Mouse (Mus musculus): ENCODE results near the gene Prkce. TPM values are rescaled to one million over a fixed set of nuclear protein-coding genes. Genes with fewer than 3 reads are reported as not detected.

Prkce gene
- polyA plus RNA-seq, 1 experiment from 2014 or later: 35.7 TPM

GRCm38 (mm10) chr17:86168231-86168981, 821 bp downstream of the Prkce start:
- Histone ChIP-seq H3K27me3 (replicated peaks; ENCODE audit: control insufficient read depth, insufficient read depth, low read length) (peaks cover 5% of the 10 kb centered on the region; the same call in 1 of the 2 replicates), H3K4me2 (ENCODE audit: low read length) (peak overlapping the region; percentile 84), H3K9me3 (ENCODE audit: control insufficient read depth, low read length) (no peaks in the 10 kb centered on the region), H3K4me3 (ENCODE audit: low read length) (peak overlapping the region; percentile 77), H3K9ac (ENCODE audit: low read depth, low read length) (peak overlapping the region; percentile 90), H3K36me3 (ENCODE audit: control insufficient read depth, insufficient read depth, low read length) (no peaks in the 10 kb centered on the region), H3K27ac (ENCODE audit: low read depth, low read length) (peak overlapping the region; percentile 95), H3K4me1 (ENCODE audit: control insufficient read depth, insufficient read depth, low read depth, low read length) (peaks cover 20% of the 10 kb centered on the region)
- ATAC-seq: peak; percentile 15
- WGBS: under 1% methylated on average over 58 of the region's 64 CpGs

- Histone ChIP-seq H3K9me3 (ENCODE audit: control insufficient read depth, low read length) (no peaks in the 10 kb centered on the region), H3K4me1 (ENCODE audit: control insufficient read depth, insufficient read depth, low read depth, low read length) (peaks cover 20% of the 10 kb centered on the region), H3K36me3 (ENCODE audit: control insufficient read depth, insufficient read depth, low read length) (no peaks in the 10 kb centered on the region), H3K4me3 (ENCODE audit: low read length) (peak overlapping the region; percentile 77), H3K27ac (ENCODE audit: low read depth, low read length) (no peak overlapping the region; the same call in 1 of the 2 replicates), H3K9ac (ENCODE audit: low read depth, low read length) (peak overlapping the region; percentile 90), H3K27me3 (replicated peaks; ENCODE audit: control insufficient read depth, insufficient read depth, low read length) (0 out of 2 replicates have a peak, but pooled peaks cover 2% of the 10 kb centered on the region), H3K4me2 (ENCODE audit: low read length) (peak overlapping the region; percentile 84)
- ATAC-seq: no peak
- 16% methylated on average over 6 of the region's 6 CpGs for WGBS
These were observed 1.5 kb downstream of the Prkce start for GRCm38 (mm10) chr17:86169092-86169491.

DNA sequence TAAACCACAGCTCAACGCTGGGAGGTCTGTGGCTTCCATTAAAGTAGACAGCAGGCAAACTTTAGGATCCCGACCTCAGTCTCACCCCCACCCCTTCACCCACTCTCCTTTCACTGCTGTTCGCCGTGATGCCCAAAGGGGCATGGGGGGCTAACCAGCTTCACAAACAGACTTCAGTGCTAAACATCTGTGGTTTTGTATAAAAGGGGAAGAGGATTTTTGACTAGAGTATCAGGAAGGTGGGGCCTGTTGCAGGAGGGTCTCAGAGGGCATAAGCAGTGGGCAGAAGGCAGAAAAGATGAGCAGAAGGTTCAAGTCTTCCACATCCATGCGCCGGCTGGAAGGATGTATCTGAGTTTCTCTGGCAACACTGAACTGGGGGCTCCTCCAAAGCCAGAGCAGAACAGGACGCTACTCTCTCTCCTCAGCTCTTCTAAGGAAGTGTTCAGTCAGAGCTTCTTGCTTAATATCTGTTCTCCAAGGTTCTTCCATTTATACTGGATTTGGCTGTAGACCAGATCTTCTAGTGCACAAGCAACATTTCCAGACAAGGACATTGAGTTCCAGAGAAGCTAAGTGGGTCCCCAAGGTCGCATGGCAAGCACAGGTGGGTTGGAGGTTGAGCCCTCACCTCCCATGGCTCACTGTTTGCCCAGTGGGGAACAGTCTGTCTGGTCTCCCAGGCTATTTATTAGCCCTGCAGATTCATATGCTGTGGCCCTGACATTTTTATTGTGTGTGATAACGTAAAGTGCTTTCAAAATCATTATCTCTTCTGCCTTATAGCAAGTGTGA, 2.8 kb downstream of the Prkce start:
- ATAC-seq: no peak
- peaks cover 20% of the 10 kb centered on the region for H3K4me1 ChIP-seq (ENCODE audit: control insufficient read depth, insufficient read depth, low read depth, low read length)

GRCm38 (mm10) chr17:86175516-86175915, 7.9 kb downstream of the Prkce start:
- Histone ChIP-seq H3K9ac (ENCODE audit: low read depth, low read length) (no peak overlapping the region), H3K4me3 (ENCODE audit: low read length) (no peak overlapping the region), H3K27ac (ENCODE audit: low read depth, low read length) (no peak overlapping the region), H3K36me3 (ENCODE audit: control insufficient read depth, insufficient read depth, low read length) (no peaks in the 10 kb centered on the region), H3K9me3 (ENCODE audit: control insufficient read depth, low read length) (no peaks in the 10 kb centered on the region), H3K4me1 (ENCODE audit: control insufficient read depth, insufficient read depth, low read depth, low read length) (peaks cover 7% of the 10 kb centered on the region), H3K4me2 (ENCODE audit: low read length) (no peak overlapping the region), H3K27me3 (replicated peaks; ENCODE audit: control insufficient read depth, insufficient read depth, low read length) (no peaks in the 10 kb centered on the region)
- 66% methylated on average over 9 of the region's 9 CpGs for WGBS
- no peak for ATAC-seq

More for the DNA sequence above, 2.8 kb downstream of the Prkce start:
- 42% methylated on average over 9 of the region's 9 CpGs for WGBS
- Histone ChIP-seq H3K9ac (ENCODE audit: low read depth, low read length) (peak overlapping the region; percentile 8), H3K9me3 (ENCODE audit: control insufficient read depth, low read length) (no peaks in the 10 kb centered on the region), H3K4me3 (ENCODE audit: low read length) (peak overlapping the region; percentile 77), H3K27me3 (replicated peaks; ENCODE audit: control insufficient read depth, insufficient read depth, low read length) (no peaks in the 10 kb centered on the region), H3K4me2 (ENCODE audit: low read length) (peak overlapping the region; percentile 84), H3K36me3 (ENCODE audit: control insufficient read depth, insufficient read depth, low read length) (no peaks in the 10 kb centered on the region), H3K27ac (ENCODE audit: low read depth, low read length) (no peak overlapping the region)

DNA sequence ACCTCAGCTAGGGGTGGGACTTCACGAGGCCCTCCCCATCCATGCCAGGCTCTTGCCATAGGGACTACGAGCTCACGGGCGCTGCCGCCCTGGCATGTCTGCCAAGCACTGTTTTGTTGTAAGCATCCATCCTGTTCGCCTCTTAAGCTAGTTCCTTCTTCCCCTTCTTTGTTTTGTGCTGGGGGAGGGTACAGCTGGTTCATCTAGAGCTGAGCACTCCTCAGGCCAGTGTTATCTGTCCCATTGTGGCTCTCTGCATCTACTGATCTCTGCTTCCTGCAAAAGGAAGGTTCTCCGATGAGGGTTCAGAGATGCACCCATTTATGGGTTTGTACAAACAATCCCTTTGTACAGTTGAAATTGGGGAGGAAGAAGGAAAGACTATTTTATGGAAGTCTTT, 9.1 kb downstream of the Prkce start:
- H3K27ac ChIP-seq (ENCODE audit: low read depth, low read length): no peak overlapping the region
- H3K9me3 ChIP-seq (ENCODE audit: control insufficient read depth, low read length): no peaks in the 10 kb centered on the region
- ATAC-seq: no peak
- H3K4me2 ChIP-seq (ENCODE audit: low read length): no peak overlapping the region
- H3K36me3 ChIP-seq (ENCODE audit: control insufficient read depth, insufficient read depth, low read length): no peaks in the 10 kb centered on the region
- no peaks in the 10 kb centered on the region for H3K27me3 ChIP-seq (replicated peaks; ENCODE audit: control insufficient read depth, insufficient read depth, low read length)
- H3K4me3 ChIP-seq (ENCODE audit: low read length): no peak overlapping the region
- 72% methylated on average over 7 of the region's 7 CpGs for WGBS
- H3K4me1 ChIP-seq (ENCODE audit: control insufficient read depth, insufficient read depth, low read depth, low read length): no peaks in the 10 kb centered on the region; the same call in 1 of the 2 replicates
- H3K9ac ChIP-seq (ENCODE audit: low read depth, low read length): no peak overlapping the region

DNA sequence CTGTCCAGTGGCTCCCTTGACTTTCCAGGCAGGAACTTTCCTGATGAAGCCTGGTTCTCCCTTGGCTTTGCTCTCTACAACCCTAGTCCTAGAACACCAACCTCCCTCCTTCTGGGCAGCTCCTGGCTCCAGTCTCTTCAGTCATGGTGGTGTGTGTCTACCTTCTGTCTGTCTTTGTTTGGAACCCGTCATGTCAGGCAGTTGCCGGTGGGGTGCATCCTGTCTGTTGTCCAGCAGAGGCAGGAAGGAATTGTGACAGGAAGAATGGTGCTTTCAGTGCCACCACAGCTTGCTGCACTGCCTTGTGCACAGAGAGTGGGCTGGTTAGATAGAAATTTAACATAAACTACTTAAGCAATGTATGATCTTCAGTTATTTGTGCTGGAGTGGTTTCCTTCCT, 16.2 kb downstream of the Prkce start:
- Histone ChIP-seq H3K4me3 (ENCODE audit: low read length) (no peak overlapping the region), H3K27me3 (replicated peaks; ENCODE audit: control insufficient read depth, insufficient read depth, low read length) (no peaks in the 10 kb centered on the region), H3K4me1 (ENCODE audit: control insufficient read depth, insufficient read depth, low read depth, low read length) (peaks cover 14% of the 10 kb centered on the region), H3K9me3 (ENCODE audit: control insufficient read depth, low read length) (no peaks in the 10 kb centered on the region), H3K27ac (ENCODE audit: low read depth, low read length) (no peak overlapping the region), H3K4me2 (ENCODE audit: low read length) (no peak overlapping the region), H3K9ac (ENCODE audit: low read depth, low read length) (no peak overlapping the region), H3K36me3 (ENCODE audit: control insufficient read depth, insufficient read depth, low read length) (no peaks in the 10 kb centered on the region)
- ATAC-seq: no peak
- WGBS: 13% methylated on average over 2 of the region's 2 CpGs

- Histone ChIP-seq H3K27ac (ENCODE audit: low read depth, low read length) (no peak overlapping the region), H3K9ac (ENCODE audit: low read depth, low read length) (no peak overlapping the region), H3K4me1 (ENCODE audit: control insufficient read depth, insufficient read depth, low read depth, low read length) (peaks cover 14% of the 10 kb centered on the region), H3K4me2 (ENCODE audit: low read length) (no peak overlapping the region), H3K27me3 (replicated peaks; ENCODE audit: control insufficient read depth, insufficient read depth, low read length) (no peaks in the 10 kb centered on the region), H3K4me3 (ENCODE audit: low read length) (no peak overlapping the region), H3K36me3 (ENCODE audit: control insufficient read depth, insufficient read depth, low read length) (no peaks in the 10 kb centered on the region), H3K9me3 (ENCODE audit: control insufficient read depth, low read length) (no peaks in the 10 kb centered on the region)
- 65% methylated on average over 9 of the region's 9 CpGs for WGBS
- 0 out of 2 replicates have a peak, but pooled peaks have one; percentile 54 for ATAC-seq
These were observed 17.1 kb downstream of the Prkce start for GRCm38 (mm10) chr17:86184552-86185209.

GRCm38 (mm10) chr17:86185584-86185983, 18.0 kb downstream of the Prkce start:
- Histone ChIP-seq H3K9me3 (ENCODE audit: control insufficient read depth, low read length) (no peaks in the 10 kb centered on the region), H3K27me3 (replicated peaks; ENCODE audit: control insufficient read depth, insufficient read depth, low read length) (no peaks in the 10 kb centered on the region), H3K9ac (ENCODE audit: low read depth, low read length) (no peak overlapping the region), H3K4me3 (ENCODE audit: low read length) (no peak overlapping the region), H3K4me1 (ENCODE audit: control insufficient read depth, insufficient read depth, low read depth, low read length) (peaks cover 14% of the 10 kb centered on the region), H3K27ac (ENCODE audit: low read depth, low read length) (no peak overlapping the region), H3K4me2 (ENCODE audit: low read length) (no peak overlapping the region), H3K36me3 (ENCODE audit: control insufficient read depth, insufficient read depth, low read length) (no peaks in the 10 kb centered on the region)
- 40% methylated on average over 7 of the region's 7 CpGs for WGBS
- ATAC-seq: peak; percentile 45; the same call in 1 of the 2 replicates

DNA sequence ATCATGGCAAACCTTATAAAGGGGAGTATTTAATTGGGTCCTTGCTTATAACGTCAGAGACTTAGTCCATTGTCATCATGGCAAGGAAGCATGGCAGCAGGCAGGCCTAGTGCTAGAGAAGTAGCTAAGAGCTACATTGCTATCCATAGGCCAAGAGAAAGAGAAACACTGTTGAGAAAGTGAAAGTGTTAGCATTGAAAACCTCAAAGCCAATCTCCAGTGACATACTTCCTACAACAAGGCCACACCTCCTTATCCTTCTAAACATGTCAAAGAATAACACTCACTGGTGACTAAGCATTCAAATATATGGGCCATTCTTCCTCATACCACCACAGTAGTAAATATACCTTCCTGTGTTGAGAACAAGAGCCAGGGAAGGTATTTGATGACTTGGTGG, 20.2 kb downstream of the Prkce start:
- WGBS: 86% methylated on average over 1 of the region's 1 CpGs
- no peak for ATAC-seq
- Histone ChIP-seq H3K27me3 (replicated peaks; ENCODE audit: control insufficient read depth, insufficient read depth, low read length) (no peaks in the 10 kb centered on the region), H3K27ac (ENCODE audit: low read depth, low read length) (no peak overlapping the region), H3K4me1 (ENCODE audit: control insufficient read depth, insufficient read depth, low read depth, low read length) (peaks cover 14% of the 10 kb centered on the region), H3K4me2 (ENCODE audit: low read length) (no peak overlapping the region), H3K36me3 (ENCODE audit: control insufficient read depth, insufficient read depth, low read length) (no peaks in the 10 kb centered on the region), H3K4me3 (ENCODE audit: low read length) (no peak overlapping the region), H3K9me3 (ENCODE audit: control insufficient read depth, low read length) (no peaks in the 10 kb centered on the region), H3K9ac (ENCODE audit: low read depth, low read length) (no peak overlapping the region)
